Mouse (Mus musculus) layer of hippocampus, postnatal 10 days (tissue): ENCODE data around the gene Abtb2. TPM values are rescaled to one million over a fixed set of nuclear protein-coding genes. Genes with fewer than 3 reads are reported as not detected.
A peak's percentile ranks its signal among the peaks of the same experiment; 100 is the strongest.

Experiments used
- DNase-seq, 2 experiments: peaks; one replicate each; pipeline ENCODE4 v3.0.0; 2021; ENCODE audit warnings: low spot score in 2 of 2
- total RNA-seq, 2 experiments: library from RNA; stranded (reverse); gene quantifications; 2 replicates each; pipeline ENCODE4 v1.2.3; 2021

The Abtb2 gene
- total RNA-seq, 2 experiments from 2014 or later, result 13.8 to 14.4 TPM

DNA sequence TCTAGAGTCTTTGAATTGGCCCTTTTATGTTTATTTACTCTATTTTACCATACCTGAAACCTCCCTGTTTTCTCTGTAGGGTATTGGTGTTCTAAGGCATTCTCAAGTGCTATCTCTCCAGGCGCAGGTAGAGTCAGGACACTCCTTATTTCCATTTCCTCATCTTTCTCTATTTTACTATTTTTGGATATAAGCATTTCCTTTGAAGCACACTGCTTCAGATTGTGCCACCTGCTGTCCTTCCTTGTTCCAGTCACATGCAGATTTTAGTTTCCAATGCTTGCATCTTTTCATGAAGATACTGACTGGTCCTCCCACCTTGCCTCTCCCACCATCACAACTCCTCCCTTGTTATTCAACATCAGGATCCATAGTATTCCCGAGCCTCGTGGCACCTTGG is 47.8 kb downstream of the Abtb2 start:
- DNase-seq, result no peak

DNA sequence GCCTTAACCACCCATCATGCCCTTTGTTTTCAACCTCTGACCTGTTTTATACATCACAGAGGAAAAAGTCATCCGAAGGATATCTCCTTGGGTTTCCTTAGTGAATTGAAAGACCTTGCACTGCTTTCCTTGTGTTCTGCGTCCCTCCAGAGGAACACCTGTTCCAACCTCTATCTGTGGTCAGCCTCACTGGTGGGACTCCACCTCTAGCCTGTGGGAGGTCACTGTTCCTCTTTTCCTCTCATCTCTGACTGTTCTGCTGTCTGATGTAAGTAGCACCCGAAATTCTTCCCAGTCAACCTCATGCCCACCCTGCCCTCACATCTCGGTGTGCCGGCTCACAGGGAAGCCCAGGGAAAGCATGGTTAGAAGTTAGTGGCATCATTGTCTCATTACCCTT is 48.9 kb downstream of the Abtb2 start:
- DNase-seq, result no peak

DNA sequence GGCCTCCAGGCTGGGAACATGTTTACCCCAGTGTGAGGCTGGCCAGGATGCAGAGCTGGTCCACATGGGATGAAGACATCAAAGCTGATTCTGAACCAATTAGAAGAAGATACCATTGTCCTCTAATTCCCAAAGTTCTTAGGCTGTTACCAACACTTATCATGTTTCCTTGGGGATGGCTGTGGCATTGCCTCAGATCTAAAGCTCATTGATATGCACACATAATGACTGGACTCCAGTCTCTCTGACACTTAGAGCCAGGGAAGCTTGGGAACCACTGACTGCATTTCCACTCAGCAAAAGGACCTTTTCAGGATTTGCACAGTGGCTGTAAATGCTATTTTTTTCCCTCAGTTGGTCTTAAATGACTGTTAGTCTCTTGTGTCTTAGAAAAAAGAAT is 52.3 kb downstream of the Abtb2 start:
- no peak for DNase-seq

DNA sequence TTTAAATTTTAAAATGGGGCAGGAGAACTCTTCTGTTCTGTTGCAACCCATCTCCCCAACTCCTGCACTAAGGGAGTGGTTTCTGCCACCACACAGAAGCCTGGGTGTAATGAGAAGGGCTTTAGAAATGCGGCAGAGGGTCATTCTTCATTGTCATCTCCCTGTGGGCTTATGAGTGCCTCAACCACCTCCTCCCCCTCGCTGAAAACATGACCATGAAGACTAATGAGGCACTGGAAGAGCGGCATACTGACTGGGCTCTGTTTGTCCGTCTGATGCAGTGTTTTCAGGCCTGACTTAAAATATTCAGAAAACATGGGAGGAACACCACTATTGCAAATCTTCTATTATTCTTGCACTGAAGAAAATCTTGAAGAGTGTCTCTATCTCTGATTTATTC is 56.8 kb downstream of the Abtb2 start:
- DNase-seq, result no peak

DNA sequence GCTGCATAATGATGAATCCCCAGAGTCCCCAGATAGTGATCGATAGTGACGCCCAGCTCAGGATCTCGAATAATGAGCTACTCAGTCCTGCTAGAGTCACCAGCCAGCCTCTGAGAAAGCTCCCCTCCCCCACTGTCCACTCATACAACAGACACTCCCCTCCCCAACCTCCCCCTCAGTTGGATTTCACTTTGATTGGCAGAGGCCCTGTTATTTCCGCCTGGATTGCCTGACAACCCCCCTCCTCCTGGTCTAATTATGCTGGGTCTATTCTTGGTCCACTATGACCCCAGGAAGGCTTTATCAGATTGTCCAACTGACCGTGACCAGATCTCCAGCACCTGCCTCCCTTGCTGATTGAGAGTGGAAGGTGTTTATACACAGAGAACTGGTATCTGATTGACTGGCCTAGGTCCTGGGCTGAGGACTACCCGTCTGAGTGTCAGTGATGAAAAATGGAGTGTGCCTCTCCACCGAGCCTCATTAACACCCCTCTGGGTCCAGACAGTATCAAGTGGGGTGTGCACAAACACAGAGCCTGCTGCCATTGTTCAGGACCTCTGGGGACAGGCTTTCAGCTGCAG is 59.3 kb downstream of the Abtb2 start:
- peak in 1 of 2 experiments; percentile 34 for DNase-seq

DNA sequence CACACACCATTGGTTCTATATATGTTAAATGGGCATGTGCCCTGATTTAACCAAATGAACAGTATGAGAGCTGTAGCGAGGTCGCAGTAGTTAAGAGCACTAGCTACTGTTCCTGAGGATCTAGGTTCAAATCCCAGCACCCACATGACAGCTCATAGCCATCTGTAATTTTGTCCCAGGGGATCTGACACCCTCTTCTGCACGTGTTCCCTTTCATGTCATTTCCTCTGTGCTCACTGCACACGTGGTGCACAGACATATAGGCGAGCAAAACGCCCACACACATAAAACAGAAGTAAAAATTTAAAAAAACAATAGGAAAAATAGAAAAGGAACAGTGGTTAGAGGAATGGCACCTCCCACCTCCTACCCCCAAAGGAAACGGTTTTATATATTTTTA is 61.0 kb downstream of the Abtb2 start:
- DNase-seq, result no peak

DNA sequence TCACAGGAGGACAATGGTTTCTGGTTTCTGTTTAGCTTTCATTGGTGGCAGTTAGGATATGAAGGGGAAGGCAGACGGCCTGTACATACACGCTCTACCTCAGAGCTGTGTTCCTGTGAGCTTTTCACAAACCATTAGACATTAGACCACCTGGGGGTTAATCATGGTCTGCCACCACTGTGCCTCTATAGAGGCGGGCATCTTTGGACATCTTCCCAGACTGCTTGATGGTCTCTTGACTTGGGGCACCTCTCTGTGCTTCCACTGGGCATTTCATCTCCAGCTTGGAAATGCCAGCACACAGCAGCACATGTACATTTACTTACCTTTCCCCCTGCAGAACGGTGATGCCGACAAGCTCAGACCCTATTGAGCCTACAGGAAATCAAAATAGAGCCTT is 63.8 kb downstream of the Abtb2 start:
- no peak for DNase-seq

DNA sequence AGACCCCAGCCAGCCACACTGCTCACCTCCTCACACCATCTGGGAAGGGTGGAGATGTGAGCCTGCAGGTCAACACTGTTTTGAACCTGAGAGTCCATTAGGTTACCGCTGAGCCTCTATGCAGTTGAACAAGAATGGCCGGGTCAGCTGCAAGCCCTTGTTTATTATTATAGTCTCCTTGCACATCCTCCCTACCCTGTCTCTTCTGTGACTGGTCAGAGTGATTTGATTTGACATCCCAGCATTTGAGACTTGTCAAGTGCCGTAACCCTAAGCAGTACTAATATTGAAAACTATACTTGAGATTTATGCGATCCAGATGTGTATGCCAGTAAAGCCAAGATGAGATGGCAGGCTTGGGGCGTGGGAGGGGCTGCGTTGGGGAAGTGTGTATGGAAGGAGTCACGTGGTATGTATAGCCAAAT is 65.2 kb downstream of the Abtb2 start:
- no peak for DNase-seq

DNA sequence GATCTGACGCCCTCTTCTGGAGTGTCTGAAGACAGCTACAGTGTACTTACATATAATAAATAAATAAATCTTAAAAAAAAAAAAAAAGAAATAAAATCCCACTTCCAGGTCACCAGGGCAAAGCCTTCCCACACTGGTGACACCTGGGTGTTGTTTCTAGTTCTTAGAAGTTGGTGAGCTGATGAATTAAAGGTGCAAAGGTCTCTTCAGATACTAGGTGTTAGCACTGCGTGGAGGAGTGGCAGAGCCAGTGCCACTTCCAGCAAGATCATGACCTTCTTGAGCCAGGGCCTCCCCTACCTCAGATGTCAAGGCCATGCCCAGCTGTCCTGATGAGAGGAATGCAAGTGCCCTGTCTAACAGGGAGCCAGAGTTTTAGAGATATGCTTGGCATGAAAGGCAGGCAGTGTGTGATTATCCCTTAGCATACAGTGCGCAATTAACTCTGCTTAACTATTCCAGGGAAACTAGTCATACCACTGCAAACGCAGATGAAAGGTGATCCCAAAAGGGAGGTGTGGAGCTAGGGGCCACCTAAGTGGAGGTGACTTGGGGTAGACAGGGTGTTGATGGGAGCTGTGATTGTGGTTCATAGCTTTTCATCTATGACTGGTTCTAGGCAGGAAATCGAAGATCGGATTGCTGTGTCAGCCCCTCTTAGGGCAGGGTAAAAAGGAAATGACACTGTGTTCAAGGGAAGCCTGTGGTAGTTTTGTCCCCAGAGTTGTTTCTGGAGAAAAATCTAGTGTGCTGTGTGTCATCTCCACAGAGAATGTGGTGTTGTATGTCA is 66.2 kb downstream of the Abtb2 start:
- DNase-seq, result no peak

DNA sequence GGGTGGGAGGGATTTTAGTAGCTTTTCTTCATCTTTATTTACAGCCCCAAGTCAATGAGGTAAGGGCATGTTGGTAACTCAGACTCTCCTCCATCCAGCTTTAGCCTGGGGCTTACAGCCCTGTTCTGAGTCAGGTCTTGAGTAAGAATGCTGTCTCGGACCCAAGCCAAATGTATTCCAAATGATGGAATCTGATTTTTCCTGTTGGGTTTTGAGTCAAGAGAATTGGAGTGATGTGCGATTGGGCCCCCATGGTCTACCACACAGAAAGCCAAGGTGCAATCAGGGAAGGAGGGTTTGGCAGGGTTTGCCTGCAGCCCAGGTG is 66.8 kb downstream of the Abtb2 start:
- DNase-seq, result no peak

DNA sequence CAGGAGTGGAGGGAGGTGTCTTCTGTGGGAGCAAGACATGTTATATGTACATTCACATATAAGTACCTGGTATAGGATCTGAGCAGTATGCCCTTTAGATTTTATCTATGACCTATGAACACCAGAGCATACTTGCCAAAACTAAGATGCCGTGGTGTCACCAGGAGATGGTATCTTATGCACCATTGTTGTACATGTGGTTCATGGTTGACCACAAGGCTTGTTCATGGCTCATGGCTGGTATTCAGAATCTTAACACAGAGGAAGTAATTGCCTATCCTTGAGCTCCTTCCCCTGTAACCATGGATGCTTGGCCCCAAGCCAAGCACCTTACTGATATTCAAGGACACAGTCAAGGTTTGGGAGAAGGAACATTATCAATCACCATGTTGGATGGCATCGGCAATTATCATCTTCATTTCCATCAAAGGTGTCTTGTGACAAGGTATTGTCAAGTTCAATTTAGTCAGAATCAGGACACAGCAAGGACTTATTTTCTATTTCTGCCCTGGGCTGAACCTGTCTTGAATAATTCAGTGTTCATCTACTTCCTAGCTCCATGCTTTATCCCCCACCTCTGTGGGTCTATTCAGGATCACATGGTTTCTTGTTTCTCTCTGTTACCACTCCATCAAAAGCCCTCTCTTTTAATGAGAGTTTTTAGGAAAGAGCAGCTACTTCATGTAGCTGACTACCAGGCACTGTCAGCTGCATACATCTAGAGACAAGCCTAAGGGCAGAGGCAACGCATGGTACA is 69.8 kb downstream of the Abtb2 start:
- no peak for DNase-seq

DNA sequence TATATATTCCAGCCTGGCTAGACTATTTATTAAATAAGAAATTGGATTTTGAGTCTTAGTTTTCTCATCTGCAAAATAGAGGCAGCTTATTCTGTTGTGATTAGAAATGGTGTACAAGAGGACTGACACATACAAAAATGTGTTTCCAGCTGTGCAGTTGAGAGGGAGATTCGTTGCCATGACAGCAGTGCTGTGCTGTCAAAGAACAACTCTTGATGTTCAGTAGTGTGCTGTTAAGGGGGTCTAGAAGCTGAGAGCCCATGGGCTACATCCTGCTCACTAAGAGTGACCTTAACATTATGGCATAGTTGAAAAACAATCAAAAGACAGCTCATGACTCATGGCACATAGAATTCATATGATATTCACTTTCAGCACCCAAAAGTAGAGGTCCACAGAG is 71.3 kb downstream of the Abtb2 start:
- no peak for DNase-seq

DNA sequence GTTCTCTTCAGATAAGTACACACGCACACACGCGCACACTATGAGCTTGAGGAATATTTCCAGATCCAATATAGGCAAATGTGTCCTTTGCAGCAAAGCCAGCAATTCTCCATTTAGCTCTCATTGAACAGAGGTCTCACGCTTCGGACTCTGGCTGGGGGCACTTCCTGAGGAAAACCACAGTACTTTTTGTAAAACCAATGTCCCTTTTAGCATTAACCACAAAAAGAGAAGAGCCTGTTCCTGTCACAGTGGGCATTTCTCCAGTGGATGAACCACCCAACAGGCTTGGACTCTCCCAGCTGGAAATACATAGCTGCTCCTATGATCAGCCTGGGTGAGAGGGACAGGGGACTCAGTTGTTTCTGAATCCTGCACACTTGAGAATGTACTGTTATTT is 71.8 kb downstream of the Abtb2 start:
- no peak for DNase-seq

DNA sequence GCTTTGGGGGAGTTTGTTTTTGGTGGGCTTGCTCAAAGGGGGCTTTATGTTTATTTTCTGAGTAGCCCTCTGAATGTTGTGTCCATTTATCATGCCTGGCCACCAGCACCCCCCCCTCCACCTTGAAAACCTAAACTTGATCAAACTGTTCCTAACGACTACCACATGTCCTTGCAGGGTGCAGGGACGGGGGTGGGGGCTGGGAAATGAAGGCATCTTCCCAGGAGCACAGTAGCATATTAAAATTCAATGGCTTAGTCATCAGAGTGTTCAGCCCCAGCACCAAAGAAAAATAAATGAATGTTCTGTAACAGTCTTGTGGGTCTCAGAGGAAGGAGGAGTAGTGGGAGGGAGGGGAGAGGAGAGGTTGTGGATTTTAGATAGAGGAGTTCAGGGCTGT is 73.6 kb downstream of the Abtb2 start:
- DNase-seq, result no peak

DNA sequence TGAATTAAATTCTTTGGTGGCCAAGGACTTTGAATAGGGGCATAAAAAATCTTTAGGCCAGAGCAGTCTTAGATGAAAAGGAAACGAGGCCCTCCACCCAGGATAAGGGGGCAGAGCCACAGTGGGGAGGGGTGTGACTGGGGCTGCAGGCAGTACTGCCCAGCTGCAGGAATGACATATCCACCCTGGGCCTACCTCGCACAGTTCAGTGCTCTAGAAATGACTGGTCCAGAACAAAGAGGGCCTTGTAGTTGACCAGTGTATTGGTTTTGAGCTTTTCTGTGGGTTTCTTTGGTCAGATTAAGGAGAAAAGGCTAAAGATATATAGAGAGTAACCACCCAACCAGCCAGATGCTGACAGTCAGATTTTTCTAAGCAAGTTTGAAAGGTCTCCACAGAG is 74.8 kb downstream of the Abtb2 start:
- no peak for DNase-seq

DNA sequence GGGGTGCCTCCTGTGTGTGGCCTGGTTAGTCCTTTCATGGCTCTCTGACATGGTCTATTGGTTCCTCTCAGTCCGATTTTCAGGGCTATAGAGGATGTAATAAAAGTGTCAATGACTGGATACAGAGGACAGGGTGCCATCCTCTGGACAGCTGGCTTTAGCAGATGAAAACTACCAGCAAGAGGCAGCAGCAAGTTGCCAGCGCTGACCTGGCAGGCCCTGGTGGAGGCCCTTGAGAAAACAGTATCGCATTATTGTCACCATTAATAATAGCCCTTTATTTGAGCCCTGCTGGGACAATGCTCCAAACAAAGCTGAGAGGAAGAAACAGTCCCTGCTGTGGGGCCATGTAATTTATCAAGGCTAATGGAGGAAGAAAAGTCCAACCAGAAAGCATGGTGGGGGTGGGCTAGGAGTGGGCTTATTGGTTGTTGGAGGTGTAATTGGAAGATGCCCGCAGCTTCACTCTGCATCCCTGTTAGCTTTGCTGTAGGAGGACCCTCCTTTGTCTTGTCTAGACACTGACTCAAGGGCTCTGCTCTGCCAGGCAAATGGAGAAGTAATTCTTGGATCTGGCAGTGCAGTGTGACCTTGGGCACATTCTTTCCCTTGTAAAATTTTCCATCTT is 77.6 kb downstream of the Abtb2 start:
- DNase-seq, result no peak

DNA sequence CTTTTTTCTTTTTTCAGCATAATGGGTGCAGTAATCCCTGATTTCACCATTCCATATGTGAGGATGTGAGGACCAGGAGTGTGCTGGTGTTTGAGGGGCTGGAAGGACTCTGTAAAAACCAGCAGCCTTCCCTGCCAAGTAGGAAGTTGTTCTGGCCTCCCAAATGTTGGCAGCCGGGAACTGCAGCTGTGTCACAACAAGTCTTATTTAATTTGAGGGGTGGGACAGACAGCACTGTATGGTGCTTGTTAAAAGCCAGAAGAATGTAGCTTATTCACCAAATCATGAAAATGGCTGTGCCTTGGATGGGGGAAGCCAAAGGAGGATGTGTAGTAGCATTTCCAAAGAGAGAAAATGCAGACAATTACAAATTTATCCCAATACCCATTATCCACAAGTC is 78.3 kb downstream of the Abtb2 start:
- DNase-seq, result no peak

DNA sequence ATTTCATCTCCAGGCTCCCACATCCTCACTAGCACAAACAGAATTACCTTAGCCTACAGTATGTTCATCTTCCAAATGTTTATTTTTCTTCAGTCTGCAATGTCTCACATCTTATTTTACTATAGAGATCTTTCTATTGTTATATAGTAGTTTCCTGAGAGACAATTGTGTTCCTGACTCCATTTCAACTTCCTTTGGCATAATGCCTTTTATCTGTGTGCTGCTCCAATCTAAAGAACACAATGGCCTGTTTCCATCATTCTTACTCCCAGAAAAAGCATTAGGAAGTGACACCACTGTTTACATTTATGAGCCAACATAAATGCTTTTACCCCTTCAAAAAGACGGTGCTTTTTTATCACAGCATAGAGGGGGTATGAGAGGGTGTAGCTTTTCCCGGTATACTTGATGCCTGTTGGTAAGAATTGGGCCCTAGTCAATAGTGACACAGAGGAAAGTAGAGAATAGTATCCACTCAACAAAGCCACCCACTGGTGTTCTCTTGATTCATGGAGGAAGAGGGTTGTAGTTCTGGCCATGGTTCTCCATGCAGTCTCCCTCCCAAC is 84.3 kb downstream of the Abtb2 start:
- no peak for DNase-seq

DNA sequence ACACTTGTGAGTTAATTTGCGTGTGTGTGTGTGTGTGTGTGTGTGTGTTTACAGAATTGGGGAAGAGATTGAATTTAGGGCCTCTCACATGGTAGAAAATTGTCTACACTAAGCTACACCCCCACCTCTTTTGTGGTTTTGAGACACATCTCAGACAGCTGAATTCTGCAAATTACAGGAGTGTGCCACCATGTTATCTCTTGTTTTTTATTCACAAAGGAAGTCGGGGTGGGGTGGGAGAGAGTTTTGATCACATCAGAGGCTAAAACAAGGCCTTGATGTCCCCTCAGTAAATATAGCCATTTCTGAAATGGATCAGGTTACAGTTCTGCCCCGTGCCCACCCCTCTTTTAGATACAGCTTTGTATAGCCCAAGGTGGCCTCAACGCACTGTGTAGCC is 86.0 kb downstream of the Abtb2 start:
- DNase-seq, result no peak

DNA sequence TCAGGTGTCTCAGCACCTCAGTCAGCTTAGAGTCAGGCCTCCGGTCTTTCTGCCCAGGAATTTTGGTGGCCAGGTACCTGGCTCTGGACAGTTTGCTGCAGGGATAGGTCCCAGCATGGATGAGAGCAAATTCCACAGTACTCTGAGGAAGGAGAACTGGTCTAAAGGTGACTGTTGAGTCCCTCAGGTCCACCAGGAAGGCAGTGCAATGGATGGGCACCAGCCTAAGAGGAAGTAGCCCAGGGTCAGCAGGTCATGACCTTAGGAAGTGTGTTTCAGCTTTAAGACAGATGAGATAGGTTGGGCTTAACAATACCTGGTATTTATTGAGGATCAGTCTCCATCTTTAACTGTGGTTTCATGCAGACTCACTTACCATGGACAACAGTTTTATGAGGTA is 88.9 kb downstream of the Abtb2 start:
- DNase-seq, result no peak

DNA sequence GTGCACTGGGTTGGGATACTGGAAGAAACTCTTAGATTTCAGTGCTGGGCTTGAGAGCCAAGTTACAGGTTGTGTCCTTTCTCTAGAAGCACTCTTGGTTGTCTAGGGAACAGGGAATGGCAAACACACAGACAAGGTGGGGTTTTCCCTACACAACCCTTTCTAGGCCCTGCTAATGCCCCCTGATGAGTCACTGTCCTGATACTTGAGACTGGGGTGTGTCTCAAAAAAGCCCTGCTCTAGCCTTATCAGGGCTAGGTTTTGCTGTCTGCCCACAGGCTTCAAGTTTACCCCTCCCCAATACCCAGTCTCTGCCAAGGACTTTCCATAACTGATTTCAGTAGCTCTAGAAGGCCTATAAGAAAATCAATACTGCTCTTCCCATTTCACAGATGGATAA is 89.9 kb downstream of the Abtb2 start:
- no peak for DNase-seq

DNA sequence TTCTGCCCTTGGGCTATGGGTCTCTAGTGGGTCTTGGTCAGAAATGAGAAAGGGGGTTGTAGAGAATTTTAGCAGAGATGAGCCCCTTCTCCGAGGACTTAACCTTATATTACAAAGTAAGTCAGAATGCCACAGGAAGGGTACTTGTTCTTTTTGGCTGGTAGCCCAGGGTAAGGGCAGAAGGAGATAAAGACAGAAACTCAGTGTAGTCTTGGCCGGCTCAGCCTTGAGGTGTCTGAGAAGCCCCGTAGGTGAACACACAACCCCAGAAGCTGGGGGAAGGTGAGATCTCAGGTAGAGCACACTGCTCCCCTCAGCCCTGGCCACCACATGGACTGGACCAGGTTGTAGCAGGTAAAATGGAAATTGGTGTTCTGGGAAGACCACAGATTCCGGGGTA is 93.1 kb downstream of the Abtb2 start:
- DNase-seq, result no peak
